Mouse (Mus musculus) lung, postnatal 4 days (tissue): Measurements from ENCODE around the gene Tmem97.

Source experiments
- DNase-seq, 2 experiments: peaks; one replicate each; pipeline ENCODE4 v3.0.0; 2021

Gene Tmem97

GRCm38 (mm10) chr11:78512025-78512957 is 38.3 kb downstream of the Tmem97 start, which contains the start of the genes Tmem199 and Poldip2:
Gene Tmem199 (minus strand): TSS chr11:78512172.
Gene Poldip2 (plus strand): TSS chr11:78512193.
- peak; percentile 91 to 94 for DNase-seq

- DNase-seq, result peak in 1 of 2 experiments; percentile 39
Observed at GRCm38 (mm10) chr11:78509148-78509547, 41.4 kb downstream of the Tmem97 start.

- DNase-seq, result no peak
Observed at GRCm38 (mm10) chr11:78505430-78505829, 45.1 kb downstream of the Tmem97 start.

GRCm38 (mm10) chr11:78502909-78503650 is 47.5 kb downstream of the Tmem97 start, which contains the start of gene Sebox:
Gene Sebox (plus strand): TSS chr11:78503447.
- no peak for DNase-seq

- DNase-seq, result no peak
Observed at GRCm38 (mm10) chr11:78501529-78501928, 49.0 kb downstream of the Tmem97 start.

- DNase-seq, result no peak
Observed at GRCm38 (mm10) chr11:78500623-78501202, 49.9 kb downstream of the Tmem97 start.

GRCm38 (mm10) chr11:78499543-78499942 is 51.0 kb downstream of the Tmem97 start:
- DNase-seq, result no peak

GRCm38 (mm10) chr11:78499004-78499403 is 51.6 kb downstream of the Tmem97 start, which contains the start of gene Vtn:
Gene Vtn (plus strand): TSS chr11:78499091.
- no peak for DNase-seq

- DNase-seq, result peak; percentile 92 to 93
Observed at GRCm38 (mm10) chr11:78497544-78498522, 52.7 kb downstream of the Tmem97 start, which contains the start of gene Sarm1. Gene Sarm1 (minus strand): TSS chr11:78497754.

- DNase-seq, result peak; percentile 31 to 38
Observed at GRCm38 (mm10) chr11:78497071-78497541, 53.5 kb downstream of the Tmem97 start.

- DNase-seq, result peak in 1 of 2 experiments; percentile 46
Observed at GRCm38 (mm10) chr11:78495904-78496303, 54.7 kb downstream of the Tmem97 start.
